5 mouse cellular contexts compared by ENCODE assay signal in genomic region chr14:94796844-94797243, GRCm38 (mm10).
A peak's percentile ranks its signal among the peaks of the same experiment; 100 is the strongest.
DNase-seq lines count a peak whose midpoint lies in the region; TF ChIP-seq lines count a peak whose summit lies in the region.
"Not testable (repeated sequence)": the region's sequence is repeated elsewhere in the genome, so short reads cannot be mapped to it uniquely, and the experiment has no call there.

No protein-coding gene starts in this region.

- not testable (repeated sequence) for H3K36me3 ChIP-seq in ES-E14 (ENCODE audit: control insufficient read depth, insufficient read depth, low read length, poor library complexity, severe bottlenecking)

- H3K4me3 ChIP-seq in ES-E14 (ENCODE audit: insufficient read depth in 1 of 2, low read depth in 1 of 2, low read length in 2 of 2, poor library complexity in 1 of 2, severe bottlenecking in 1 of 2), result not testable (repeated sequence)

- not testable (repeated sequence) for H3K9me3 ChIP-seq in ES-E14 (ENCODE audit: control insufficient read depth, insufficient read depth, low read depth, low read length)

- not testable (repeated sequence) for H3K9ac ChIP-seq in ES-E14 (ENCODE audit: insufficient read depth, low read depth, low read length, poor library complexity, severe bottlenecking)

- H3K4me1 ChIP-seq in ES-E14 (ENCODE audit: control insufficient read depth in 2 of 2, insufficient read depth in 2 of 2, low read length in 2 of 2, poor library complexity in 1 of 2), result not testable (repeated sequence)

- in situ Hi-C loops in ES-E14 (cut with MboI; ENCODE audit: low sequenced_read_pairs in 2 of 2, unreplicated experiment in 2 of 2), result not testable (repeated sequence)

- DNase-seq in ES-CJ7 (ENCODE audit: low read depth, low spot score), result peak; percentile 96
- peak; percentile 55 for DNase-seq in ES-E14 (ENCODE audit: low read depth, low spot score)
- DNase-seq in R1 (ENCODE audit: low read depth, low spot score), result peak; percentile 98
- DNase-seq in WW6 (ENCODE audit: low read depth, low spot score), result peak; percentile 34
- peak; percentile 85 for DNase-seq in ZHBTc4 (ENCODE audit: low read depth, low spot score)

- peak overlapping the region; percentile 86; the same call in 1 of the 2 replicates for H3K27ac ChIP-seq in ES-E14 (ENCODE audit: insufficient read depth, low read depth, low read length, poor library complexity, severe bottlenecking)

TF ChIP-seq in ES-E14, 5 proteins besides CTCF, POLR2A, EP300 and RAD21:
- peak; percentile 34; the same call in 1 of the 2 replicates for TF ChIP-seq CHD2 (IDR thresholded peaks at IDR 0.05; ENCODE audit: low read depth, low read length)

Comparison
In these comparisons a context has a peak if more than half of its experiments do, and no peak if none do; other contexts are left out.
1. DNase-seq: peak in every context shown above with its lines; median percentile 98 in R1; 96 in ES-CJ7; 85 in ZHBTc4; 55 in ES-E14; 34 in WW6.